Mouse (Mus musculus): Measurements from ENCODE around the gene Acad9.
"Not testable (repeated sequence)": the region's sequence is repeated elsewhere in the genome, so short reads cannot be mapped to it uniquely, and the experiment has no call there.

Acad9 gene

GRCm38 (mm10) chr3:36116076-36116475 lies 50.3 kb downstream of the Acad9 start:
- DNase-seq: no peak

- DNase-seq: no peak
Measured at GRCm38 (mm10) chr3:36119684-36120548, 54.1 kb downstream of the Acad9 start.

GRCm38 (mm10) chr3:36126176-36126575 lies 60.4 kb downstream of the Acad9 start:
- DNase-seq: not testable (repeated sequence)

DNA sequence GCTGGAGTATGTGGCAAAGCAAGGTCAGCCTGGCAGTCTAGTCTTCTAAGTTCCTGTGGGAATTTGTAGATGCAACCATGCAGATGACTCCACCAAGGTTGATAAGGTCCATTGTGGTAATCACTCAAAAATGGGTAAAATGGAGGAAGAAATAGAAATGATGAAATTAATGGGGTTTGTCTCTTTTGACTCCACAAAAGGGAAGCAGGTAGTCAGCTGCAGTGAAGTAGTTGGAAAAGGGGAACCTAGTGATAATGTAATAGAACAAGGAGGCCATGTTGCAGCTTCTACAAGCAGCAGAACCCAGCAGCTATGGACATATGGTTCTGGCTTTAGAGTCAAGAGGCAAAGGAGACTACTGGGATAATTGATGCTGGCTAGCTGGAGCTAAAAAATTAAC lies 70.4 kb downstream of the Acad9 start:
- DNase-seq: no peak

DNA sequence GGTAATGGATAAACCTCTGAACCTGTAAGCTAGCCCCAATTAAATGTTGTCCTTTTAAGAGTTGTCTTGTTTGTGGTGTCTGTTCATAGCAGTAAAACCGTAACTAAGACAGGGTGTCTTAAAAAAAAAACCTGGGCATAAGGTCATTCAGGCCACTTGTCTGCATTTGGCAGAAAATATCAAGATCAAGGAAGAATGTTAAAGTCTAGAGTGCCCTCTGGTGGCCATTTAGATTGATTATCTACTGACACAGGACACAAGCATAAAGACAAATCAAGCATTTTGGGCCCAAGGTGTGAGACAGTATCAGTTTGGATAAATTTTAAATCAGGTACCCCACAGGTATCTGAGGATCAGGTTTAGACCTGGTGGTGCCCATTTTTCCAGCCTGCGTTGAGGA lies 71.8 kb downstream of the Acad9 start:
- peak; percentile 42 to 47 for DNase-seq

DNA sequence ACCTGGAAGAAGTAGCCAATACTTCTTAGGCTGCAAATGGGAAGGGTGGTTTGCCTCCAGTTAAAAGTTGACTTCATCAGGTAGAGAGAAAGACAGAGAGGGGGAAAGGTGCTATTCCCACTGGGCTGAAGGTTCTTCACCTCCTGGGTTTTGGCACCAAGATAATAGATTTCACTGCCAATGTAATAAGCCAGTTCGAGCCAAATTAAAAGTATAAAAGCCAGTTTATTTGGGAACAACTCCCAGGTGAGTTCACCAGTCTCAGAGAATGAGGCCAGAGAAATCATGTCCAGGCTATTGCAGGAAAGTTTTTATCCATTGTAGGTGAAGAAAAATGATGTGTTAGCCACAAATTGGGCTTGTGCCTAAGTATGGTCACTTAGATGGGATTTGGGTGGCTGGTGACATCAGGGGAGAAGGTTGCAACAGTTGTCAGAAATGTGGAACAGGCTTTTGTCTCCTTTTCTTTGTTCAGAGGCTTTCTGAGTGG lies 72.4 kb downstream of the Acad9 start:
- no peak for DNase-seq

DNA sequence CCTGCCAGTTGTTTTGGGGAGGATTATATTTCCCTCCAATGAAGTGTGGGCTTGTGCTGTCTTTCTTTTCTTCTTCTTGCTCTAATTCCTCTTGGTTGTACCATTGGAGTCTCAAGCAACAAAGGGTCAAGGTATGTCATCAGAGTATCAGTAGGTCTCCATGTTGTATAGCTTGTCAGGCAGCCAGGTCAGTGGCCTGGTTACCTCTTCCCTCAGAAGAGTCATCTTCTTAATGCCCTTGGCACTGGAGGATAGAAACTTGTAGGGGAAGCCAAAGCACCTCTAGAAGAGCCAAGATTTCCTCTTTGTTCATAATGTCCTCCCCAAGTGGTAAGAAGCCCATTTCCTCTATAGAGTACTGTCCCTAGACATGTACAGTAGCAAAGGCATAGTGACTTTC lies 73.2 kb downstream of the Acad9 start:
- no peak for DNase-seq

Measured in cerebellum, postnatal 14 days (tissue).